Mouse (Mus musculus): ENCODE results near the gene Cd302. TPM values are rescaled to one million over a fixed set of nuclear protein-coding genes. Genes with fewer than 3 reads are reported as not detected.

The Cd302 gene
- polyA plus RNA-seq, 1 experiment from 2014 or later: 9.9 TPM

DNA sequence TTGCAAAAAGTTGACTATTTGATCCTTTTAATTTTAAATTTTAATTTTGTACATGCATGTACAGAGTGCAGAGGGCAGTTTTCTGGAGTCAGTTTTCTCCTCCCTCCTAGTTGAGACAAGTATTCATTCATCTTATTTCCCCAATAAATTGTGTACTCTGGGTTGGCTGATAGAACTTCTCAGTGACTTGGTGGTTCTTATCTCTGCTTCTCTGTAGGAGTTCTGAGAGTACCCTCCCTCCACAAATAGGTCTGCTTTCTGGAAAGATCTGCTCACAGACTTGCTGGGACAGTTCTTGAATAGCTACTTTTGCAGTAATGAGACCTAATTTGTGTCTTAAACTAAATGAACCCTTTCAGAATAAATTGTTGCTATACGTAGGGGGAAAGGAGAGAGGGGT, 55.8 kb downstream of the Cd302 start:
- H3K4me3 ChIP-seq (ENCODE audit: low read depth, low read length): no peak overlapping the region
- no peak overlapping the region for H3K9ac ChIP-seq (replicated peaks; ENCODE audit: low read depth, low read length)
- no peak for ATAC-seq (ENCODE audit: low read depth)
- peaks cover 17% of the 10 kb centered on the region for H3K36me3 ChIP-seq (ENCODE audit: control insufficient read depth, insufficient read depth, low read length)
- WGBS: 79% methylated on average over 1 of the region's 1 CpGs
- no peak overlapping the region for H3K27ac ChIP-seq (ENCODE audit: low read depth, low read length)
- H3K9me3 ChIP-seq (ENCODE audit: control insufficient read depth, low read length): no peaks in the 10 kb centered on the region
- H3K4me2 ChIP-seq (ENCODE audit: low read depth, low read length): no peak overlapping the region
- H3K4me1 ChIP-seq (ENCODE audit: control insufficient read depth, insufficient read depth, low read length): no peaks in the 10 kb centered on the region
- no peaks in the 10 kb centered on the region for H3K27me3 ChIP-seq (ENCODE audit: control insufficient read depth, insufficient read depth, low read length)

DNA sequence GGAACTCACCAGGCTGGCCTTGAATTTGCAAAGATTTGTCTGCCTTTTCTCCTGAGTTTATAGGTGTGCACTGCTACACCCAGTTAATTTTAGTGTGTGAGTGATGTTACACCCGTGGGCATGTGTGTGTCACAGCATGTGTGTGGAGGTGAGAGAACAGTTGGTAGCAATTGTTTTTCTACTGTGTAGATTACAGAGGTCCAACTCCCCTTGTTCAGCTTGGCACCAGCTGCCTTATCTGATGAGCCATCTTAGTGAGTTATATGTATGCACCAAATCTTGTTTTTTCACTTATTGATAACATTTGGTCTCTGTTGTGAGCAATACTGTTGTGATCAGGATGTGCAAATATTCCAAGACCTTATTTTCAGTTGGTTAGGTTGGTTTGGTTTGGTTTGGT, 60.8 kb downstream of the Cd302 start:
- no peak overlapping the region for H3K9ac ChIP-seq (replicated peaks; ENCODE audit: low read depth, low read length)
- no peaks in the 10 kb centered on the region for H3K36me3 ChIP-seq (ENCODE audit: control insufficient read depth, insufficient read depth, low read length)
- no peaks in the 10 kb centered on the region for H3K27me3 ChIP-seq (ENCODE audit: control insufficient read depth, insufficient read depth, low read length)
- H3K27ac ChIP-seq (ENCODE audit: low read depth, low read length): no peak overlapping the region
- ATAC-seq (ENCODE audit: low read depth): no peak
- no peak overlapping the region for H3K4me3 ChIP-seq (ENCODE audit: low read depth, low read length)
- peaks cover 4% of the 10 kb centered on the region for H3K4me1 ChIP-seq (ENCODE audit: control insufficient read depth, insufficient read depth, low read length)
- WGBS: 79% methylated on average over 1 of the region's 1 CpGs
- H3K9me3 ChIP-seq (ENCODE audit: control insufficient read depth, low read length): no peaks in the 10 kb centered on the region
- H3K4me2 ChIP-seq (ENCODE audit: low read depth, low read length): no peak overlapping the region

DNA sequence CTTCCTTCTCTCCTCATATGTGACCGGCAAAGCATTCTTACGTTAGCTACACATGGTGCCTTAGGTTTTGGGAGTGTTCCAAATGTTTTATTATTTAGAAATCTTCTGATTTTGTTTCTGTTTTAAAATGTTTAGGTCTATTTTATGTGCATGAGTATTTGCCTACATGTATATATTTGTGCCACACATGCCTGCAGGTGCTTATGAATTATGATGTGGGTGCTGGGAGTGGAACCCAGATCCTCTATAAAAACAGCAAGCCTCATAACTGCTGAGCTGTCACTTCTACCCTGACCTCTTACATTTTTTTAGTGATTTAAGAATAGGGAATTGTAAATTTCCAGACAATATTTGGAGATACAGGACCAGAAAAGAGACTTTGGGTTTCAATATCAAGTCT, 62.3 kb downstream of the Cd302 start:
- no peak overlapping the region for H3K27ac ChIP-seq (ENCODE audit: low read depth, low read length)
- H3K36me3 ChIP-seq (ENCODE audit: control insufficient read depth, insufficient read depth, low read length): no peaks in the 10 kb centered on the region
- no peaks in the 10 kb centered on the region for H3K27me3 ChIP-seq (ENCODE audit: control insufficient read depth, insufficient read depth, low read length)
- WGBS: 63% methylated on average over 2 of the region's 2 CpGs
- no peak for ATAC-seq (ENCODE audit: low read depth)
- H3K9ac ChIP-seq (replicated peaks; ENCODE audit: low read depth, low read length): no peak overlapping the region
- no peak overlapping the region for H3K4me2 ChIP-seq (ENCODE audit: low read depth, low read length)
- no peak overlapping the region for H3K4me3 ChIP-seq (ENCODE audit: low read depth, low read length)
- H3K9me3 ChIP-seq (ENCODE audit: control insufficient read depth, low read length): no peaks in the 10 kb centered on the region
- peaks cover 4% of the 10 kb centered on the region for H3K4me1 ChIP-seq (ENCODE audit: control insufficient read depth, insufficient read depth, low read length)

DNA sequence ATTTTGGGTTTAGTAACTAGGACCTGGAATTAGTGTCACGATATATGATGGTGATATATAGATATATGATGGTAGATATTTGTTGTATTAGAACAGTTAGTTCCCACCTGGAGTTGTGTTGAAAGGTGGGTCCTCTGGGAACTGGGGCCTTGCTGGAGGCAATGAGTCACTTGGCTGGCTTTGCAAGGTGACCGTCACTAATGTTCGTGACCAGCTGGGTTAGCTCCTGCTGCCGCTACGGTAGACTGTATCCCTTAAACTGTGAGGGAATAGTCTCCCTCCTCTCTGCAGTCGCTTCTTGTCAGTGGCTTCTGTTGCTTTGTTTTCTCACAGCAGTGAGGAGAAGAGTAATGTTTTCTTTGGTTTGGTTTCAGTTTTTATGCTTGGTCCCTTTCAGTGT, 63.1 kb downstream of the Cd302 start:
- Histone ChIP-seq H3K9ac (replicated peaks; ENCODE audit: low read depth, low read length) (no peak overlapping the region), H3K4me1 (ENCODE audit: control insufficient read depth, insufficient read depth, low read length) (peaks cover 4% of the 10 kb centered on the region), H3K36me3 (ENCODE audit: control insufficient read depth, insufficient read depth, low read length) (no peaks in the 10 kb centered on the region), H3K27ac (ENCODE audit: low read depth, low read length) (no peak overlapping the region), H3K4me3 (ENCODE audit: low read depth, low read length) (no peak overlapping the region), H3K27me3 (ENCODE audit: control insufficient read depth, insufficient read depth, low read length) (no peaks in the 10 kb centered on the region), H3K9me3 (ENCODE audit: control insufficient read depth, low read length) (no peaks in the 10 kb centered on the region), H3K4me2 (ENCODE audit: low read depth, low read length) (no peak overlapping the region)
- 26% methylated on average over 6 of the region's 6 CpGs for WGBS
- 0 out of 2 replicates have a peak, but pooled peaks have one; percentile 51 for ATAC-seq (ENCODE audit: low read depth)

DNA sequence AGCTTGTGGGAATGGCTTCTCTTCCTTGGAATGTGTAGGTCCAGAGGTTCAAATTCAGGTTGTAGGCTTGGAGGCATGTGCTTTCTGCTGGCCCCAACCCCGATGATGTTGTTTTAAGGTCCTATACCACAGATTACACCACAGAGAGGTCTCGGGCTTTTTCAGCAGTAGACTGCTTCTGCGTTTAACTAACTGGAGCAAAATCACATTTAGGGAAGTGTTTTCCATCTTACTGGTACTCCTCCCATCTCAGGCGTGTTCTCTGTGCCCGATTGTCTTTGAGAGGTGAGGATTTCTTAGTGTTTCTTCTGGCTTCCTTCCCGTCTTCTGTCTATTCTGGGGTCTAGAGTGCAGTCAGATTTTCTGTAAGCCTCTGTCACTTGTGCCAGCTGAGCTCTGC, 66.7 kb downstream of the Cd302 start:
- Histone ChIP-seq H3K4me3 (ENCODE audit: low read depth, low read length) (no peak overlapping the region), H3K4me1 (ENCODE audit: control insufficient read depth, insufficient read depth, low read length) (peaks cover 4% of the 10 kb centered on the region), H3K9me3 (ENCODE audit: control insufficient read depth, low read length) (no peaks in the 10 kb centered on the region), H3K27me3 (ENCODE audit: control insufficient read depth, insufficient read depth, low read length) (no peaks in the 10 kb centered on the region), H3K36me3 (ENCODE audit: control insufficient read depth, insufficient read depth, low read length) (no peaks in the 10 kb centered on the region), H3K9ac (replicated peaks; ENCODE audit: low read depth, low read length) (no peak overlapping the region), H3K27ac (ENCODE audit: low read depth, low read length) (no peak overlapping the region), H3K4me2 (ENCODE audit: low read depth, low read length) (no peak overlapping the region)
- 93% methylated on average over 6 of the region's 6 CpGs for WGBS
- no peak for ATAC-seq (ENCODE audit: low read depth)

DNA sequence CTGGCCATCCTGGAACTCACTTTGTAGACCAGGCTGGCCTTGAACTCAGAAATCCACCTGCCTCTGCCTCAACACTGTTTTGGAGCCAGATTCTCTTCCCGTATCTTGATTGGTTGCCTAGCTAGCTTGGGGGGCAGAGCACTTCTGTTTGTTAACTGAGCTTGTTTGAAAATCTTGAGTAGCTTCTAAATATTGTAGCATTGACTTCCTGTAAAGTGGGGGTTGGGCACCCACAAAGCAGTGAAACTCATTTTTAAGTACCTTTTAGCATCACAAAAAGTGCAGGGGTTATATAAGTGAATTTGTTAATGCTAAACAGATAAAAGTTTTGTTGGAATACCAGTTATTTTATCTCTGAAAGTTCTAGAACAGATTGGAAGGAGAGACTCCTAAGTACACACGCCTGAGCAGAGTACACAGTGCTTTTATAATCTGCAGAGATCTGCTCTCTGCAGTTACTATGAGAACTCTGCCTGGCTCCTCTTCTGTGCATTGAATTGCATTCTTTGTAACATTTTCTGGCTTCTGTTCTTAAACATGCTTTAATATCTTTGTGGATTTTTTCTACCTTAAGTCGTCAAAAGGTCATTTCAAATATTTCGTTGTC, 67.6 kb downstream of the Cd302 start:
- Histone ChIP-seq H3K4me1 (ENCODE audit: control insufficient read depth, insufficient read depth, low read length) (peaks cover 9% of the 10 kb centered on the region), H3K4me3 (ENCODE audit: low read depth, low read length) (no peak overlapping the region), H3K4me2 (ENCODE audit: low read depth, low read length) (no peak overlapping the region), H3K9ac (replicated peaks; ENCODE audit: low read depth, low read length) (no peak overlapping the region), H3K36me3 (ENCODE audit: control insufficient read depth, insufficient read depth, low read length) (no peaks in the 10 kb centered on the region), H3K9me3 (ENCODE audit: control insufficient read depth, low read length) (no peaks in the 10 kb centered on the region), H3K27me3 (ENCODE audit: control insufficient read depth, insufficient read depth, low read length) (no peaks in the 10 kb centered on the region), H3K27ac (ENCODE audit: low read depth, low read length) (no peak overlapping the region)
- ATAC-seq (ENCODE audit: low read depth): no peak
- WGBS: 91% methylated on average over 4 of the region's 4 CpGs

DNA sequence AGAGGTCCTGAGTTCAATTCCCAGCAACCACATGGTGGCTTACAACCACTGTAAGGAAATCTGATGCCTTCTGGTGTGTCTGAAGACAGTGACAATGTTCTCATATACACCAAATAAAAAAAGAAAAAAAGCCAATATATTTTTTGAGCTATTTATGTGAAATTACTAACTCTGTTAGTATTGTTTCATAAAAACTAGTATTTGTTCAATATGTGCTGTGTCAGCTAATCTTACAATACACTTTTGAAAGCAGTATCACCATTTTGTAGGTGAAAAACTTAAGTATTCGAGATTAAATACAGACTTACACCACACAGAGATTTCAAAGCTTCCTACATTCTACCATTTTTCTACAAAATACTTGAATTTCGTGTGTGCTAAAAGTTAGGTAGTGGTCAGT, 69.6 kb downstream of the Cd302 start:
- Histone ChIP-seq H3K4me3 (ENCODE audit: low read depth, low read length) (no peak overlapping the region), H3K4me2 (ENCODE audit: low read depth, low read length) (no peak overlapping the region), H3K4me1 (ENCODE audit: control insufficient read depth, insufficient read depth, low read length) (peaks cover 15% of the 10 kb centered on the region), H3K9me3 (ENCODE audit: control insufficient read depth, low read length) (no peaks in the 10 kb centered on the region), H3K9ac (replicated peaks; ENCODE audit: low read depth, low read length) (no peak overlapping the region), H3K36me3 (ENCODE audit: control insufficient read depth, insufficient read depth, low read length) (no peaks in the 10 kb centered on the region), H3K27ac (ENCODE audit: low read depth, low read length) (no peak overlapping the region), H3K27me3 (ENCODE audit: control insufficient read depth, insufficient read depth, low read length) (no peaks in the 10 kb centered on the region)
- WGBS: 95% methylated on average over 2 of the region's 2 CpGs
- no peak for ATAC-seq (ENCODE audit: low read depth)

DNA sequence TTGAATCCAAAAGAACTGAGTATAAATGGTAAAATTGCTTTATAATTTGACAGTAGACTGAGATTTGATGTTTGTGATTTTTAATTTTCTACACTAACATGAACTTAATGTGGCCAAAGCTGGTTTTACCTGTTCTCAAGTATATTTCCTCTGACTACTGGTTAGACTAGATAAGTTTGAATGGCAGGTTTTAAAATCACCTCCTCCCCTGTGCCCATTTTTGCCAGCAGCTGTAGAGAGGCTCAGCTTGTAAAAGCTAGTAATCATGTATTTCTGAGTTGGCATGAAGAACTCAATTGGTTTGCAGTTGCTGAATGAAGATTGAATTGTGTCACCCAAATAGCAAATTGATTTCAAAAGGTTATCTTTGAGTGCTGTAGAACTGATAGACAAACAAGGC, 71.8 kb downstream of the Cd302 start:
- no peak overlapping the region for H3K4me3 ChIP-seq (ENCODE audit: low read depth, low read length)
- no peaks in the 10 kb centered on the region for H3K27me3 ChIP-seq (ENCODE audit: control insufficient read depth, insufficient read depth, low read length)
- H3K4me1 ChIP-seq (ENCODE audit: control insufficient read depth, insufficient read depth, low read length): peaks cover 15% of the 10 kb centered on the region
- no peak overlapping the region for H3K27ac ChIP-seq (ENCODE audit: low read depth, low read length)
- no peak overlapping the region for H3K9ac ChIP-seq (replicated peaks; ENCODE audit: low read depth, low read length)
- H3K4me2 ChIP-seq (ENCODE audit: low read depth, low read length): no peak overlapping the region
- no peak for ATAC-seq (ENCODE audit: low read depth)
- H3K36me3 ChIP-seq (ENCODE audit: control insufficient read depth, insufficient read depth, low read length): no peaks in the 10 kb centered on the region
- H3K9me3 ChIP-seq (ENCODE audit: control insufficient read depth, low read length): no peaks in the 10 kb centered on the region

DNA sequence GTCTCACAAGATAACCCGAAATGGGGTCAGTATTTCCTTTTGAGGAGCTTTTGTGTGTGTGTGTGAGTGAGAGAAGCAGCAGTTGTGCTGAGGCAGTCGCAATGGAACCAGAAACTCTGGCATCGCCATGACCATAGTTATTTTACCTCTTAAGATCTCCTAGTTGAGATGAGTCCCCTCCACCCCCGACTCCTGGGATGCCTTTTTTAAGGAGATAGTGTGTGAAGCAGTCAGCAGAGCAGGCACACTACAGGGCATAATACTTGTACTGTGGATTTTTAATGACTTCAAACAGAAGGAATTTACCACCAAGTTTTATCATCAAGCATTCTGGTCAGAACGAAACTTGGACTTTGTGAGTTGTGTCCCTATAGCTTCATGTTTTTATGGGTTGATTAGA, 73.5 kb downstream of the Cd302 start:
- peak overlapping the region; percentile 93 for H3K9ac ChIP-seq (replicated peaks; ENCODE audit: low read depth, low read length)
- 21% methylated on average over 5 of the region's 5 CpGs for WGBS
- no peaks in the 10 kb centered on the region for H3K9me3 ChIP-seq (ENCODE audit: control insufficient read depth, low read length)
- ATAC-seq (ENCODE audit: low read depth): no peak
- peaks cover 15% of the 10 kb centered on the region for H3K4me1 ChIP-seq (ENCODE audit: control insufficient read depth, insufficient read depth, low read length)
- peak overlapping the region; percentile 83 for H3K4me3 ChIP-seq (ENCODE audit: low read depth, low read length)
- H3K27me3 ChIP-seq (ENCODE audit: control insufficient read depth, insufficient read depth, low read length): no peaks in the 10 kb centered on the region; the same call in 1 of the 2 replicates
- H3K4me2 ChIP-seq (ENCODE audit: low read depth, low read length): peak overlapping the region; percentile 77
- H3K36me3 ChIP-seq (ENCODE audit: control insufficient read depth, insufficient read depth, low read length): no peaks in the 10 kb centered on the region
- no peak overlapping the region for H3K27ac ChIP-seq (ENCODE audit: low read depth, low read length)

Data from neural tube, embryonic 14.5 days (tissue).